Mouse (Mus musculus) CH12.LX (cell line): ENCODE data around the gene Hrh2.

Source experiments
- BHLHE40 ChIP-seq: IDR thresholded peaks from 2 replicates; pipeline ENCODE4 v1.6.1; 2011; ENCODE audit warnings: mild to moderate bottlenecking, low read depth, low read length, improper control_type of control experiment
- CTCF ChIP-seq, 2 experiments: IDR thresholded peaks in 1 of 2; conservative IDR thresholded peaks in 1 of 2; 2 replicates each; pipeline ENCODE4 v1.5.1; 2011 to 2012; ENCODE audit warnings: low read depth in 2 of 2, low read length in 2 of 2, improper control_type of control experiment in 1 of 2, inconsistent platforms in 1 of 2, mild to moderate bottlenecking in 1 of 2, moderate library complexity in 1 of 2
- EP300 ChIP-seq: IDR thresholded peaks from 2 replicates; pipeline ENCODE4 v1.6.1; 2011; ENCODE audit warnings: low read length, improper control_type of control experiment
- HCFC1 ChIP-seq: IDR thresholded peaks from 2 replicates; pipeline ENCODE4 v1.6.1; 2012; ENCODE audit warnings: low read depth, mild to moderate bottlenecking, inconsistent platforms, low read length, improper control_type of control experiment
- JUND ChIP-seq: conservative IDR thresholded peaks from 2 replicates; pipeline ENCODE4 v1.6.1; 2011; ENCODE audit warnings: low read depth, low read length, improper control_type of control experiment
- MXI1 ChIP-seq: IDR thresholded peaks from 2 replicates; pipeline ENCODE4 v1.6.1; 2011; ENCODE audit warnings: mild to moderate bottlenecking, low read depth, low read length, improper control_type of control experiment
- MYC ChIP-seq: IDR thresholded peaks from 2 replicates; pipeline ENCODE4 v1.6.1; 2011; ENCODE audit warnings: low read depth, mild to moderate bottlenecking, improper control_type of control experiment, low read length
- SIN3A ChIP-seq: IDR thresholded peaks from 2 replicates; pipeline ENCODE4 v1.6.1; 2012; ENCODE audit warnings: low read length, improper control_type of control experiment, inconsistent platforms
- ZC3H11A ChIP-seq: IDR thresholded peaks from 2 replicates; pipeline ENCODE4 v1.6.1; 2012; ENCODE audit warnings: low read depth, mild to moderate bottlenecking, inconsistent platforms, low read length, improper control_type of control experiment
- ZKSCAN1 ChIP-seq: IDR thresholded peaks from 2 replicates; pipeline ENCODE4 v1.6.1; 2012; ENCODE audit warnings: low read depth, inconsistent platforms, low read length, improper control_type of control experiment, borderline replicate concordance

- TF ChIP-seq CTCF (conservative IDR thresholded peaks at IDR 0.05 in 1 of 2, IDR thresholded peaks at IDR 0.05 in 1 of 2; ENCODE audit: low read depth in 2 of 2, low read length in 2 of 2) (no peak), ZC3H11A (no peak), MXI1 (no peak), JUND (no peak), BHLHE40 (no peak), SIN3A (no peak), EP300 (no peak), HCFC1 (no peak), ZKSCAN1 (no peak), MYC (no peak)
Observed at GRCm38 (mm10) chr13:54171346-54171745, 20.6 kb upstream of the Hrh2 start.
